Mouse (Mus musculus): ENCODE data around the gene Pfdn5.

GRCm38 (mm10) chr15:102352177-102352576 lies 26.3 kb downstream of the Pfdn5 start:
- TF ChIP-seq HCFC1 (IDR thresholded peaks at IDR 0.05; ENCODE audit: borderline replicate concordance, insufficient read depth, low read length) (no peak), CHD2 (IDR thresholded peaks at IDR 0.05; ENCODE audit: low read depth, low read length) (no peak)

Measured in ES-E14 (cell line).